Mouse (Mus musculus) gastrocnemius, adult 2 months (tissue): ENCODE data around the gene Tead2. TPM values are rescaled to one million over a fixed set of nuclear protein-coding genes. Genes with fewer than 3 reads are reported as not detected.

Experiments used
- DNase-seq: peaks from one replicate; pipeline ENCODE4 v3.0.0; 2022
- H3K27ac ChIP-seq: fragments of 200-600 bp; 2 replicates; pipeline ENCODE4 v1.8.1; 2022; ENCODE audit warnings: mild to moderate bottlenecking
- H3K4me3 ChIP-seq: fragments of 200-600 bp; 2 replicates; pipeline ENCODE4 v1.8.1; 2022; ENCODE audit warnings: mild to moderate bottlenecking, moderate library complexity
- CTCF ChIP-seq: fragments of 200-600 bp; IDR thresholded peaks from 2 replicates; pipeline ENCODE4 v1.8.1; 2022; ENCODE audit warnings: antibody characterized with exemption, mild to moderate bottlenecking, moderate library complexity
- intact Hi-C: fragments of 180-260 bp; cut with DNase I; formaldehyde crosslinking; loops from one replicate; pipeline ENCODE4 v1.15.1; 2025
- microRNA-seq: library from miRNA; unstranded; fragments of <30 nt; microRNA quantifications from one replicate; pipeline ENCODE4 v1.2.0, GENCODE M21; 2021
- total RNA-seq, 2 experiments: library from RNA; stranded (reverse); gene quantifications; 2 replicates each; pipeline ENCODE4 v1.2.3; 2021

Tead2 gene
- total RNA-seq, 2 experiments from 2014 or later: 2.6 to 4.1 TPM

DNA sequence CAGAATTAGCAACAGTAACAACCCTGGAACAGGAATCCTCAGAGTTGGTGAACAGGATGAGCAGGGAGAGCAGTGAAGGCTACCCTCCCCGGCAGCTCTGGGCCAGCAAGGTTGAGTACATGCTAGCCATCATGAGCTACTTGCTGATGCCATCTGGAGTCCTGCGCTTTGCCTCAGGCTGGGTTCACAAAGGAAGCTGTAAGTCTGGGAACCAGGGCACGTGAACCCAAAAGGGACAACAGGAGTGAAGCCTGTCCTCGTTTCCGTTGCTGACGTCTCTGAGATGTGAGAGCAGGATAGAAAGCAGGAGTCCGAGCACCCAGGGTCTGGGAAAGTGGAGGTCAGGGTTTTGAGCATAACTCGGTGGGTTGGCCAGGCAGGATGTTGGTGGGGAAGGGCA, 43.7 kb downstream of the Tead2 start:
- no peak for TF ChIP-seq CTCF
- Histone ChIP-seq H3K4me3 (no peak overlapping the region), H3K27ac (no peak overlapping the region)
- no peak for DNase-seq
- intact Hi-C loops: no loop called here

DNA sequence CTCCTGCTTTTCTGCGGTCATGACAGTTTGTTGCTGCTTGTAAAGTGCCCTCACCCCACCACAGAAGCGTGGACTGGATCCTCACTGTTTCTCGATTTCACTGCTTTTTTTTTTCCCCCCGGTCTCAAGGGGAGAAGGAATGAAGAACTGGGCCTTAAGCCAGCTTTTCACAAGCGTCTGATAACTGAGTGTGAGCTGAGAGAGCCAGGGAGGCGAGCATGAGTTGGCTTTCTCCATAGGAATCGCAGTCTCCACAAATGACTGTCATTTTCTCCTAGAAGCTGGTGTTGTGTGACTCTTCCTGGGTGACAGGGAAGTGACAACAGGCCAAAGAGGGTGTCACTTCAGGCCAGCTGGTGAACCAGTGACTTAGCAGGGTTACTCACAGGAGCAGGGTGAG, 46.7 kb downstream of the Tead2 start:
- intact Hi-C loops: no loop called here
- H3K27ac ChIP-seq: no peak overlapping the region
- no peak for DNase-seq
- no peak for TF ChIP-seq CTCF
- no peak overlapping the region for H3K4me3 ChIP-seq

DNA sequence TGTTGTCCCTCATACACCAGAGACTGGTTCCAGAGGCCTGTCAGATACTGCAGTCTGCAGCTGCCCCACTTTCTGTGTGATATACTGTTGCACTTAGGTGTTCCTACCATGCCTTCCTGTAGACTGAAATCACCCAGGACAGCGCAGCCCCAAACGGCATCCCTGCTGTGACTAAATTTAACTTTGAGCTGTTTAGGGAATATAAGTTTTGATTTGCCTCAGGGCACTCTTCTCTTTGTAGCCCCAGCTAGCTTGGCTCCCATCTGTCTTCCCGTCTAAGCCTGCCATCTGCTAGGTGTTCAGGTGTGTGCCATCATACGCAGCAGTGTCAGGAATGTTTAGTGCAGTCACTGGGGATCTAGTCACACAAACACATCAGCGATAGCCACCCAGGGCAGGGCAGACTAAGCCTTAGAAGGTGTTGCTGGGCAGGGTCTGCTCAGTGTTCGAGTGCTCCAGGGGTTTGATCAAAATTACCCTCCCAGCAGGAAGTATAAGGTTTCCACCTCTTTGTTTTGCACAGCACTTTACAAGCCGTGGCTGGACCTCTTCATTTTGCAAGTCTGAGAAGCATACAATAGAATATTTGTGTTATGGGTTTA, 47.6 kb downstream of the Tead2 start:
- intact Hi-C loops: no loop called here
- TF ChIP-seq CTCF: no peak
- Histone ChIP-seq H3K4me3 (no peak overlapping the region), H3K27ac (no peak overlapping the region)
- no peak for DNase-seq

GRCm38 (mm10) chr7:45264348-45264747, 48.8 kb downstream of the Tead2 start:
- intact Hi-C loops: no loop called here
- no peak for TF ChIP-seq CTCF

DNA sequence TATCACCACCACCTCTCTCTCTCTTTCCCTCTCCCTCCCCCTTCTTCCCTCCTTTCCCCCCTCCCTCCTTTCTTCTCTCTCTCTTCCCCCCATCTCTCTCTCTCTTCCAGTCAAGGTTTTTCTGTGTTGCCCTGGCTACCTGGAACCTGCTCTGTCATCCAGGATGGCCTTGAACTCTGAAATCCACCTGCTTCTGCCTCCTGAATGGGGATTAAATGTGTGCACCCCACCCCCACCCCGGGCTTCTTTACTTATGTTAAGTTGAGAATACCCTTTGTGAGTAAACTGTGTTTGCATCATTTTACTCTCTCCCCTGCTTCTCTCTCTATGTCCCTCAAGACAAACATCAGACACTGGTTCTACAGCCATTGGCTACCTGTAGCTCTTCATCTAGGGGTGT, 50.0 kb downstream of the Tead2 start:
- TF ChIP-seq CTCF: no peak
- no peak for DNase-seq
- intact Hi-C loops: no loop called here
- Histone ChIP-seq H3K4me3 (no peak overlapping the region), H3K27ac (no peak overlapping the region)

More at GRCm38 (mm10) chr7:45264348-45264747, 48.8 kb downstream of the Tead2 start:
- no peak for DNase-seq
- Histone ChIP-seq H3K27ac (no peak overlapping the region), H3K4me3 (no peak overlapping the region)

GRCm38 (mm10) chr7:45272786-45273412, 57.3 kb downstream of the Tead2 start:
- no peak for TF ChIP-seq CTCF
- H3K27ac ChIP-seq: no peak overlapping the region
- no peak for DNase-seq
- H3K4me3 ChIP-seq: no peak overlapping the region
- intact Hi-C loops: no loop called here

DNA sequence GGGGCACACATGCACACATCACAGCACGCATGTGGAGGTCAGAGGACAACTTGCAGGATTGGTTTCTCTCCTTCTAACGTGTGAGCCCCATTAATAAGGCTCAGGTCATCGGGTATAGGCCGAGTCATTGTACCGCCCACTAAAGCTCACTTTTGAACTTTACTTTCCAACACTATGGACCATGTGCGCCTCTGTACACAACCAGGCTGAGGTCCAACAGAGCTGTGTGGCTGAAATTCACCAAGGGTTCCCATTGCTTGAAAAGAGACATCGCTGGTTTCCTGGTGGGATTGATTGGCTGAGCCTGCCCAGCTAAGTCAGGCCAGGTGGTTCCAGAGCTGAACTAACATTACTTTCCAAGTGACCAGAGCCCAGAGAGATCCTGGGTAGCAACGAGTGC, 58.1 kb downstream of the Tead2 start:
- no peak overlapping the region for H3K27ac ChIP-seq
- no peak for TF ChIP-seq CTCF
- no peak for DNase-seq
- intact Hi-C loops: no loop called here
- H3K4me3 ChIP-seq: no peak overlapping the region

DNA sequence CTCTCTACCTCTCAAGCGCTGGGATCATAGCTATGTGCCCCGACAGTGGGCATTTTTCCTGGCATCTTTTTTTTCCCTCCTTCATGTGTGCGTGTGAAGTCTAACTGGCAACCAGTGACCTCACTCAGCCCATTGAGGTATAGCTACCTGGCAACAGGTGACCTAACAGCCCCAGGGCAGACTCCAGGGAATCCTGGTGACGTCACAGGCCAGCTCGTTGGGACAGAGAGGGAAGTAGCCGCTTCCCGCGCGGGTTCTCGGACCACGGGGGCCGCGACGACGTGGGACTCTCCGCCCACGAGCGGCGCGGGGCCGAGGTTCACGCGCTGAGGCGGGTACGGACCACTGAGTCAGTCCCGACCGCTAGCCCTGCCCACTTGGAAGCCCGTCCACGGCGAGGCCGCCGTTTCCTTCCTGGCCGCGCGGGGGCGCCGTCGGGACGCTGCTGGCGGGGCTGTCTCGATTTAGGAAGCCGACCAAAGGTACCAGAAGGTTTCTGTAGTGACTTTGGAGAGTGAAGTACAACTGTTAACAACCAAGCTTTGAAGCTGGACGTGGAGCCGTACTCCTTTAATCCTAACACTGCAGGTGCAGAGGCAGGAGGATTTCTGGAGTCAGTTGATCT, 61.7 kb downstream of the Tead2 start, which contains the start of gene Slc6a21:
Gene Slc6a21, plus strand, starts transcription at position 378 of the 625 bp plus-strand sequence.
- peak; percentile 85 for DNase-seq
- peak within 1 kb of the TSS; percentile 78 for H3K4me3 ChIP-seq
- peak within 1 kb of the TSS; percentile 66 for H3K27ac ChIP-seq
- intact Hi-C loops: loop anchor here (2.0 kb wide), 1 partner anchor 22 kb away; no protein-coding TSS in a partner anchor
- TF ChIP-seq CTCF: peak; percentile 97; the same call in 1 of the 2 replicates

Small RNA genes lying within 50 kb of the gene (microRNA-seq; reads per million reads assigned to microRNA genes)
- gene Mir7055: not detected

Other genes with a start within 250 kb of the Tead2 start
- gene Cpt1c, start 240.9 kb upstream of the Tead2 start, total RNA-seq: 1 to 10 TPM in 1 of 2 experiments, under 1 TPM in 1; 0.92 to 2.3 TPM
- gene Prmt1, start 229.2 kb upstream of the Tead2 start, total RNA-seq: 100 to 1,000 TPM; 126 to 136 TPM
- 10 to 100 TPM; 18.4 to 18.9 TPM for gene Irf3, start 218.1 kb upstream of the Tead2 start, total RNA-seq
- 1 to 10 TPM; 7.6 to 9.7 TPM for gene Bcl2l12, start 217.0 kb upstream of the Tead2 start, total RNA-seq
- 10 to 100 TPM; 41.7 to 44.3 TPM for gene Scaf1, start 199.4 kb upstream of the Tead2 start, total RNA-seq
- 10 to 100 TPM; 22.6 to 25.5 TPM for gene Rras, start 197.8 kb upstream of the Tead2 start, total RNA-seq
- gene Prr12, start 162.9 kb upstream of the Tead2 start, total RNA-seq: 10 to 100 TPM; 12.8 to 16.1 TPM
- gene Nosip, start 153.3 kb upstream of the Tead2 start, total RNA-seq: 10 to 100 TPM; 30.2 to 32.9 TPM
- gene Prrg2, start 153.1 kb upstream of the Tead2 start, total RNA-seq: 10 to 100 TPM in 1 of 2 experiments, 1 to 10 TPM in 1; 8.1 to 11.0 TPM
- gene Rcn3, start 123.5 kb upstream of the Tead2 start, total RNA-seq: 10 to 100 TPM in 1 of 2 experiments, 1 to 10 TPM in 1; 7.2 to 20.2 TPM
- gene Fcgrt, start 111.9 kb upstream of the Tead2 start, total RNA-seq: 10 to 100 TPM; 33.6 to 38.5 TPM
- 100 to 1,000 TPM; 457 to 518 TPM for gene Rps11, start 91.3 kb upstream of the Tead2 start, total RNA-seq
- 100 to 1,000 TPM; 552 to 624 TPM for gene Rpl13a, start 87.0 kb upstream of the Tead2 start, total RNA-seq
- under 1 TPM in 1 of 2 experiments, not detected in 1; 0.26 TPM for gene Gm45713, start 79.5 kb upstream of the Tead2 start, total RNA-seq
- 1 to 10 TPM; 2.2 to 3.3 TPM for gene Flt3l, start 79.3 kb upstream of the Tead2 start, total RNA-seq
- 10 to 100 TPM; 34.7 to 39.7 TPM for gene Pih1d1, start 61.5 kb upstream of the Tead2 start, total RNA-seq
- gene Aldh16a1, start 61.2 kb upstream of the Tead2 start, total RNA-seq: 10 to 100 TPM; 11.6 to 15.1 TPM
- gene Slc17a7, start 51.8 kb upstream of the Tead2 start, total RNA-seq: under 1 TPM; 0.31 to 0.36 TPM
- gene Gfy, start 36.2 kb upstream of the Tead2 start, total RNA-seq: not detected
- not detected for gene Pth2, start 34.8 kb upstream of the Tead2 start, total RNA-seq
- not detected for gene Ccdc155, start 10.9 kb upstream of the Tead2 start, total RNA-seq
- not detected for gene Dkkl1, start 3.6 kb upstream of the Tead2 start, total RNA-seq
- gene Cd37, start 23.4 kb downstream of the Tead2 start, total RNA-seq: 1 to 10 TPM in 1 of 2 experiments, under 1 TPM in 1; 0.69 to 1.3 TPM
- gene Slc6a16, start 25.3 kb downstream of the Tead2 start, total RNA-seq: not detected
- not detected for gene Slc6a21, start 61.8 kb downstream of the Tead2 start, total RNA-seq
- gene Trpm4, start 118.0 kb downstream of the Tead2 start, total RNA-seq: 10 to 100 TPM; 33.9 to 34.7 TPM
- gene Hrc, start 119.5 kb downstream of the Tead2 start, total RNA-seq: 1,000 to 10,000 TPM in 1 of 2 experiments, 100 to 1,000 TPM in 1; 818 to 1,018 TPM
- gene Ppfia3, start 151.3 kb downstream of the Tead2 start, total RNA-seq: under 1 TPM; 0.08 to 0.10 TPM
- gene Lin7b, start 154.8 kb downstream of the Tead2 start, total RNA-seq: not detected
- gene Snrnp70, start 180.0 kb downstream of the Tead2 start, total RNA-seq: 10 to 100 TPM; 87.9 to 90.7 TPM
- gene Kcna7, start 189.9 kb downstream of the Tead2 start, total RNA-seq: 10 to 100 TPM; 68.4 to 95.8 TPM
- gene Ntf5, start 197.9 kb downstream of the Tead2 start, total RNA-seq: 1 to 10 TPM; 3.6 to 4.9 TPM
- gene Lhb, start 205.1 kb downstream of the Tead2 start, total RNA-seq: under 1 TPM; 0.51 to 0.73 TPM
- gene Gys1, start 219.1 kb downstream of the Tead2 start, total RNA-seq: 100 to 1,000 TPM; 279 to 365 TPM
- 10 to 100 TPM; 18.2 to 28.1 TPM for gene Ruvbl2, start 222.3 kb downstream of the Tead2 start, total RNA-seq
- gene Ftl1, start 244.1 kb downstream of the Tead2 start, total RNA-seq: 100 to 1,000 TPM; 122 to 149 TPM